Mouse (Mus musculus) large intestine, adult 2 months (tissue): ENCODE measurements around the gene Bscl2. TPM values are rescaled to one million over a fixed set of nuclear protein-coding genes. Genes with fewer than 3 reads are reported as not detected.

Experiments used
- DNase-seq: peaks from one replicate; pipeline ENCODE4 v3.0.0-alpha.2; 2012; ENCODE audit warnings: low read depth, low spot score
- WGBS: fragments of 180-500 bp; shearing (Covaris S2); methylation state at CpG from one replicate; pipeline ENCODE4 v1.1.7; 2018; 5-methylcytosine and 5-hydroxymethylcytosine counted together
- polyA plus RNA-seq: library from polyadenylated mRNA; depleted of rRNA; stranded (reverse); fragments of >200 nt; gene quantifications from 2 replicates; pipeline ENCODE4 v1.2.3, GENCODE M21; 2012; rRNA removed

The Bscl2 gene
- 79.8 and 82.1 TPM in 2 replicates for polyA plus RNA-seq

GRCm38 (mm10) chr19:8837251-8837791 is at the start of gene Bscl2:
Bscl2 (plus strand) TSS chr19:8837467.
- no peak for DNase-seq
- 1% methylated on average over 38 of the region's 38 CpGs for WGBS

GRCm38 (mm10) chr19:8788521-8788920 is 48.7 kb upstream of the Bscl2 start:
- DNase-seq, result no peak
- WGBS, result 47% methylated on average over 3 of the region's 3 CpGs

- DNase-seq, result no peak
- 65% methylated on average over 1 of the region's 1 CpGs for WGBS
Observed at GRCm38 (mm10) chr19:8789171-8789570, 48.1 kb upstream of the Bscl2 start.

- no peak for DNase-seq
- 80% methylated on average over 7 of the region's 7 CpGs for WGBS
Observed at GRCm38 (mm10) chr19:8790171-8790570, 47.1 kb upstream of the Bscl2 start.

GRCm38 (mm10) chr19:8798264-8798946 is 38.9 kb upstream of the Bscl2 start, which contains the start of gene Polr2g:
Polr2g (minus strand) TSS chr19:8798577.
- DNase-seq, result peak; percentile 86
- WGBS, result under 1% methylated on average over 25 of the region's 25 CpGs

- DNase-seq, result no peak
Observed at GRCm38 (mm10) chr19:8798947-8799315, 38.3 kb upstream of the Bscl2 start.

GRCm38 (mm10) chr19:8802130-8802821 is 35.0 kb upstream of the Bscl2 start, which contains the start of gene Zbtb3:
Zbtb3 (plus strand) TSS chr19:8802555.
- under 1% methylated on average over 30 of the region's 30 CpGs for WGBS
- peak; percentile 99 for DNase-seq

- DNase-seq, result no peak
- 87% methylated on average over 9 of the region's 9 CpGs for WGBS
Observed at GRCm38 (mm10) chr19:8803204-8803780, 34.0 kb upstream of the Bscl2 start.

- no peak for DNase-seq
- 88% methylated on average over 11 of the region's 11 CpGs for WGBS
Observed at GRCm38 (mm10) chr19:8803879-8804660, 33.2 kb upstream of the Bscl2 start.

- WGBS, result 90% methylated on average over 5 of the region's 5 CpGs
- no peak for DNase-seq
Observed at GRCm38 (mm10) chr19:8806810-8807209, 30.5 kb upstream of the Bscl2 start.

GRCm38 (mm10) chr19:8815812-8816211 is 21.5 kb upstream of the Bscl2 start:
- 67% methylated on average over 11 of the region's 11 CpGs for WGBS
- no peak for DNase-seq

GRCm38 (mm10) chr19:8817001-8817400 is 20.3 kb upstream of the Bscl2 start:
- 66% methylated on average over 3 of the region's 3 CpGs for WGBS
- DNase-seq, result no peak

- 5% methylated on average over 14 of the region's 14 CpGs for WGBS
- DNase-seq, result no peak
Observed at GRCm38 (mm10) chr19:8818301-8818798, 18.9 kb upstream of the Bscl2 start.

- WGBS, result under 1% methylated on average over 33 of the region's 33 CpGs
Observed at GRCm38 (mm10) chr19:8818801-8819595, 18.3 kb upstream of the Bscl2 start, which contains the start of gene Ttc9c. Ttc9c (minus strand) TSS chr19:8819333.

GRCm38 (mm10) chr19:8819596-8820423 is 17.5 kb upstream of the Bscl2 start, which contains the start of gene Hnrnpul2:
Hnrnpul2 (plus strand) TSS chr19:8820010.
- DNase-seq, result peak; percentile 94
- WGBS, result under 1% methylated on average over 83 of the region's 83 CpGs

More at GRCm38 (mm10) chr19:8818801-8819595, 18.3 kb upstream of the Bscl2 start, which contains the start of gene Ttc9c:
- DNase-seq, result peak; percentile 95

- DNase-seq, result no peak
- WGBS, result 1% methylated on average over 48 of the region's 48 CpGs
Observed at GRCm38 (mm10) chr19:8820424-8820956, 16.8 kb upstream of the Bscl2 start.

GRCm38 (mm10) chr19:8821146-8821545 is 16.1 kb upstream of the Bscl2 start:
- no peak for DNase-seq
- under 1% methylated on average over 7 of the region's 7 CpGs for WGBS
